In the genomic region with DNA sequence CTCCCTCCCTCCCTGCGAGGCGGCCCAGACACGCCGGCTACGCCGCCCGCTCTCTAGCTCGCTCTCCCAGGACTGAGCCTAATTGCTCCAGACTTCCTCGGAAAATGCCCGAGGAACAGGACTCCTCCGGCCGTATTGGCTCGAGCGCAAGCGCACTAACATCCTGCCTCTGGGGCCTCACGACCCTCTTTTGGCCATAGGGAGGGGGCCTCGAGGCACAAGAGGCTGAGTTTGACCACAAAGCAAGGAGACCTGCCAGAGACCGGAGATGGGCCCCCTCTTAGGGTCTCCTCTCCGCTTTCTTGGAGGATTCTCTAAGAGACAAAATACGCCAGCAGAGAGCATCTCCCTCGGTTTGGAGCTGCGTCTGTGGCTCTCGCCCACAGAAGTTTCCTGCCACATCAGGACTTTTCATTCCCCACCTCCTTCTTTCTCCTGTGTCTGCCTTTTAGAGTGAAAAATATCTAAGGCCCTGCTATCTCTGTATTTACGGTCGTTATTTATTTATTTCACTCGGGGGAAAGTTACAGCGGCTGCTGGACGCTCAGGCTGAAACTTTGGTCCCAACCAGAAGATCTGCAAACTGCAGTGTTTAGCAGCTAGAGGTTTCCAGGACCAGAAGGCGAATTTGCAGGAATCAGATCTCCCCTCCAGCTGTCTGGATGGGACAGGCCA, we compare ENCODE assay signal across 8 mouse cellular contexts. TPM values are rescaled to one million over a fixed set of nuclear protein-coding genes. Genes with fewer than 3 reads are reported as not detected.
A peak's percentile ranks its signal among the peaks of the same experiment; 100 is the strongest.
DNase-seq lines count a peak whose midpoint lies in the region; ATAC-seq and TF ChIP-seq lines count a peak whose summit lies in the region.

No protein-coding gene starts in this region.

- no peak for TF ChIP-seq CTCF in heart, postnatal 0 days (IDR thresholded peaks at IDR 0.05; ENCODE audit: low read depth)
- no peak for TF ChIP-seq CTCF in lung, embryonic 14.5 days (IDR thresholded peaks at IDR 0.05; ENCODE audit: low read depth)

- peak overlapping the region; percentile 52 for H3K4me3 ChIP-seq in forebrain, embryonic 14.5 days (ENCODE audit: low read depth, low read length)
- peak overlapping the region; percentile 74 for H3K4me3 ChIP-seq in heart, postnatal 0 days (ENCODE audit: low read depth, low read length)
- peak overlapping the region; percentile 74 for H3K4me3 ChIP-seq in lung, embryonic 14.5 days (ENCODE audit: low read depth, low read length)

- peak; percentile 14 for DNase-seq in layer of hippocampus, adult 11-12 months (ENCODE audit: low spot score)
- no peak for DNase-seq in layer of hippocampus, adult 9-11 months
- DNase-seq in forebrain, embryonic 14.5 days (ENCODE audit: low spot score): peak; percentile 88
- DNase-seq in heart, postnatal 0 days (ENCODE audit: low spot score): peak; percentile 75
- DNase-seq in kidney, postnatal 25 days: peak; percentile 83 to 87
- peak; percentile 95 for DNase-seq in lung, embryonic 14.5 days
- DNase-seq in retina, postnatal 1 day: peak; percentile 94
- no peak for DNase-seq in cerebellum, adult 9-11 months

- H3K27me3 ChIP-seq in forebrain, embryonic 14.5 days (replicated peaks; ENCODE audit: control insufficient read depth, insufficient read depth, low read length): peaks cover 11% of the 10 kb centered on the region; the same call in 1 of the 2 replicates
- no peaks in the 10 kb centered on the region for H3K27me3 ChIP-seq in heart, postnatal 0 days (ENCODE audit: control insufficient read depth, insufficient read depth, low read length)
- H3K27me3 ChIP-seq in lung, embryonic 14.5 days (ENCODE audit: insufficient read depth, low read length): no peaks in the 10 kb centered on the region

- WGBS in forebrain, embryonic 14.5 days: 0% methylated on average over 25 of the region's 29 CpGs
- WGBS in heart, postnatal 0 days: under 1% methylated on average over 22 of the region's 29 CpGs
- WGBS in lung, embryonic 14.5 days: 0% methylated on average over 26 of the region's 29 CpGs

- peak overlapping the region; percentile 52 for H3K27ac ChIP-seq in forebrain, embryonic 14.5 days (ENCODE audit: low read depth, low read length)
- H3K27ac ChIP-seq in heart, postnatal 0 days (ENCODE audit: low read depth): peak overlapping the region; percentile 94
- H3K27ac ChIP-seq in lung, embryonic 14.5 days (ENCODE audit: low read depth): peak overlapping the region; percentile 92

- peak overlapping the region; percentile 100 for H3K4me2 ChIP-seq in forebrain, embryonic 14.5 days (ENCODE audit: low read length)
- H3K4me2 ChIP-seq in heart, postnatal 0 days (ENCODE audit: low read depth, low read length): peak overlapping the region; percentile 98
- H3K4me2 ChIP-seq in lung, embryonic 14.5 days: peak overlapping the region; percentile 88

- no peaks in the 10 kb centered on the region for H3K36me3 ChIP-seq in forebrain, embryonic 14.5 days (ENCODE audit: control insufficient read depth, insufficient read depth, low read length)
- 0 out of 2 replicates have a peak, but pooled peaks cover 1% of the 10 kb centered on the region for H3K36me3 ChIP-seq in heart, postnatal 0 days (replicated peaks; ENCODE audit: control insufficient read depth, insufficient read depth, low read length)
- peaks cover 1% of the 10 kb centered on the region; the same call in 1 of the 2 replicates for H3K36me3 ChIP-seq in lung, embryonic 14.5 days (ENCODE audit: insufficient read depth)

- peak; percentile 91 for ATAC-seq in forebrain, embryonic 14.5 days
- ATAC-seq in heart, postnatal 0 days (ENCODE audit: insufficient read depth, low read depth): peak; percentile 76
- peak; percentile 87 for ATAC-seq in lung, embryonic 14.5 days (ENCODE audit: insufficient read depth)

- no peak; the same call in 1 of the 2 replicates for TF ChIP-seq EP300 in heart, postnatal 0 days (IDR thresholded peaks at IDR 0.05; ENCODE audit: low read depth)

- H3K9me3 ChIP-seq in forebrain, embryonic 14.5 days (replicated peaks; ENCODE audit: control insufficient read depth, low read length): no peaks in the 10 kb centered on the region
- H3K9me3 ChIP-seq in heart, postnatal 0 days (replicated peaks; ENCODE audit: control insufficient read depth, low read length): no peaks in the 10 kb centered on the region
- no peaks in the 10 kb centered on the region for H3K9me3 ChIP-seq in lung, embryonic 14.5 days (ENCODE audit: low read depth, low read length)

- peak overlapping the region; percentile 62 for H3K9ac ChIP-seq in forebrain, embryonic 14.5 days (ENCODE audit: low read length)
- peak overlapping the region; percentile 81 for H3K9ac ChIP-seq in heart, postnatal 0 days (replicated peaks; ENCODE audit: low read depth, low read length)
- H3K9ac ChIP-seq in lung, embryonic 14.5 days: peak overlapping the region; percentile 77

- peaks cover 7% of the 10 kb centered on the region; the same call in 1 of the 2 replicates for H3K4me1 ChIP-seq in forebrain, embryonic 14.5 days (ENCODE audit: control insufficient read depth, insufficient read depth, low read length)
- H3K4me1 ChIP-seq in heart, postnatal 0 days (ENCODE audit: control insufficient read depth, insufficient read depth): peaks cover 18% of the 10 kb centered on the region
- H3K4me1 ChIP-seq in lung, embryonic 14.5 days (ENCODE audit: insufficient read depth): peaks cover 20% of the 10 kb centered on the region; the same call in 1 of the 2 replicates

RNA-seq across cellular contexts. Expression of gene Pdzrn3, which starts 0.4 kb away (rescaled TPM):
- polyA plus RNA-seq in forebrain, embryonic 14.5 days (2014; fragmentation: Nextera tagmentation; extraction: Ambion mirVana): 16.5 and 17.0 TPM in 2 replicates
- total RNA-seq in heart, postnatal 0 days (2014; rRNA removed; ENCODE audit: low replicate concordance): 116 and 128 TPM in 2 replicates
- polyA plus RNA-seq in heart, postnatal 0 days (2015; fragmentation: Nextera tagmentation; extraction: Ambion mirVana): 7.6 and 12.2 TPM in 2 replicates
- polyA plus RNA-seq in lung, embryonic 14.5 days (2014; fragmentation: Nextera tagmentation; extraction: Ambion mirVana): 14.2 and 14.8 TPM in 2 replicates

Comparison
In these comparisons a context has a peak if more than half of its experiments do, and no peak if none do; other contexts are left out.
1. DNase-seq: peak in layer of hippocampus, adult 11-12 months (single experiment), forebrain, embryonic 14.5 days (single experiment), heart, postnatal 0 days (single experiment), kidney, postnatal 25 days (2 of 2), lung, embryonic 14.5 days (single experiment) and retina, postnatal 1 day (single experiment); none in layer of hippocampus, adult 9-11 months (single experiment) and cerebellum, adult 9-11 months (single experiment).
2. Peak in every context shown above with its lines, with median percentiles within 50 percentile points of each other: ATAC-seq, H3K27ac ChIP-seq, H3K4me2 ChIP-seq, H3K4me3 ChIP-seq and H3K9ac ChIP-seq.